Mouse (Mus musculus): ENCODE data around the gene Ndufa10.

GRCm38 (mm10) chr1:92441453-92442063, 32.1 kb downstream of the Ndufa10 start:
- TF ChIP-seq CTCF (IDR thresholded peaks at IDR 0.05; ENCODE audit: insufficient read depth, low read length) (no peak), POLR2A (IDR thresholded peaks at IDR 0.05; ENCODE audit: borderline replicate concordance, extremely low read depth, low read depth, low read length) (no peak)

Measured in lung, adult 2 months (tissue).